Mouse (Mus musculus) testis, adult 2 months (tissue): ENCODE data around the gene Kcnq1.

Experiments used
- CTCF ChIP-seq: fragments of 200-500 bp; IDR thresholded peaks from 2 replicates; pipeline ENCODE4 v1.5.1; 2012; ENCODE audit warnings: low read depth, mild to moderate bottlenecking, inconsistent platforms, low read length, moderate library complexity; ENCODE audit not compliant: control insufficient read depth, insufficient read depth, insufficient replicate concordance
- POLR2A ChIP-seq: fragments of 200-500 bp; IDR thresholded peaks from 2 replicates; pipeline ENCODE4 v1.6.1; 2012; ENCODE audit warnings: low read depth, mild to moderate bottlenecking, inconsistent platforms, low read length, moderate library complexity; ENCODE audit not compliant: control insufficient read depth

GRCm38 (mm10) chr7:143072605-143073004, 33.6 kb upstream of the Kcnq1 start:
- TF ChIP-seq CTCF: no peak
- TF ChIP-seq POLR2A: no peak
